Mouse (Mus musculus): Measurements from ENCODE around the gene Ms4a4b.

DNA sequence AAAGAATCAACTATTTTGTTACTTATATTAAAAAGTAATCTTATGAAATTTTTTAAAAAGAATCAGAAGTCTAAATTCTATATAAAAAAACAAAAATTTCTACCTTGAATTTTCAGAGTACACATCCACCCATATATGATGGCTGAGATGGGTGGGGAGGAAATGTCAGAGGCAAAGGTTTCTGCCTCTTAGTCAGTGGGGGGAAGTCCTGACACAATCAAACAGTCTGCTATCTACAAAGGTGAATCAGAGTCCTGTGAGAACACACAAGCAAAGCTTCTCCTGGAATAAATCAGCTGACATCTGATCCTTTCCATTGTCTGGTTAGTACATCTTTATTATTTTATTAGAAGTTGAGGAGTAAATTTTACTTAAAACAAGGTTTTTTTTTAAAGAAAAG lies at the start of gene Ms4a4b:
- no peak for TF ChIP-seq CTCF (IDR thresholded peaks at IDR 0.05; ENCODE audit: low read depth, low read length)
- no peak for TF ChIP-seq POLR2A (IDR thresholded peaks at IDR 0.05; ENCODE audit: extremely low read depth, insufficient read depth, low read length)

All from liver, adult 2 months (tissue).